Mouse (Mus musculus): ENCODE results near the gene Msx1. TPM values are rescaled to one million over a fixed set of nuclear protein-coding genes. Genes with fewer than 3 reads are reported as not detected.

The Msx1 gene
- polyA plus RNA-seq, 1 experiment from 2014 or later = 73.2 TPM

DNA sequence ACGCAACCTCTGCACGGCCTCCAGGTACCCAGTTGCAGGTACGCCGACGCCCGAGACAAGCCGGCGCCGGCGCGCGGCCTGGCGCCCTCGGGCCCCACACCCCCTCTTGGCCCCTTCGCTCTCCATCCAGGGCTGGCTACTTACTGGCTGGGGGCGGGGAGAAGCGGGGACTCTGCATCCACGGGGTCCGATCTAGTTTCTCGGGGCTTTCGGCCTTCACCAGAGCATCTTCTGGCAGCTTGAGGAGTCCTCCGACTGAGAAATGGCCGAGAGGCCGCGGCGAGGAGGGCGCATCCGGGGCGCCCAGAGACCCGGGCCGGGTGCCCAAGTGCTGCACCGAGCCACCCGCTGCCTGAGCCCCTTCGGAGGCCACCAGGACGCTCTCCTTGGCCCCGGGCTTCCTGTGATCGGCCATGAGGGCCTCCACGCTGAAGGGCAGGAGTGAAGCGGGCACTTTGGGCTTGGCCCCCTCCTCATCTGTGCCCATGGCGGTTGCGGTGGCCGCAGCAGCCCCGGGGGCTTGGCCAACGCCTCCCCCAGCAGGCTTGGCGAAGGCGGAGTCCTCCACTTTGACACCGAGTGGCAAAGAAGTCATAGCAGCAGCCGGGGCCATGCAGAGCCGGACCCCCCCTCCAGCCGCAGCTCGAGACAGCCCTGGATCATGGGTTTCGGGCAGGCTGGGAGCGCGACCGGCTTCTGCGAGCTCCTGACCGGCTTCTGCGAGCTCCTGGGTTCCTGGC is 492 bp downstream of the Msx1 start:
- Histone ChIP-seq H3K27me3 (replicated peaks; ENCODE audit: control insufficient read depth, insufficient read depth, low read length) (peaks cover 82% of the 10 kb centered on the region), H3K4me2 (ENCODE audit: low read depth, low read length) (peak overlapping the region; percentile 78), H3K9me3 (ENCODE audit: control insufficient read depth, low read length) (no peaks in the 10 kb centered on the region), H3K9ac (ENCODE audit: low read depth, low read length) (peak overlapping the region; percentile 92), H3K36me3 (ENCODE audit: control insufficient read depth, insufficient read depth, low read length) (peaks cover 8% of the 10 kb centered on the region; the same call in 1 of the 2 replicates), H3K4me3 (ENCODE audit: low read depth, low read length) (peak overlapping the region; percentile 68), H3K27ac (replicated peaks; ENCODE audit: low read depth, low read length) (peak overlapping the region; percentile 82), H3K4me1 (ENCODE audit: control insufficient read depth, insufficient read depth, low read length) (peaks cover 10% of the 10 kb centered on the region)
- 0 out of 2 replicates have a peak, but pooled peaks have one; percentile 2 for ATAC-seq (ENCODE audit: low read depth)
- no peak for DNase-seq (ENCODE audit: low spot score)
- 1% methylated on average over 22 of the region's 58 CpGs for WGBS

DNA sequence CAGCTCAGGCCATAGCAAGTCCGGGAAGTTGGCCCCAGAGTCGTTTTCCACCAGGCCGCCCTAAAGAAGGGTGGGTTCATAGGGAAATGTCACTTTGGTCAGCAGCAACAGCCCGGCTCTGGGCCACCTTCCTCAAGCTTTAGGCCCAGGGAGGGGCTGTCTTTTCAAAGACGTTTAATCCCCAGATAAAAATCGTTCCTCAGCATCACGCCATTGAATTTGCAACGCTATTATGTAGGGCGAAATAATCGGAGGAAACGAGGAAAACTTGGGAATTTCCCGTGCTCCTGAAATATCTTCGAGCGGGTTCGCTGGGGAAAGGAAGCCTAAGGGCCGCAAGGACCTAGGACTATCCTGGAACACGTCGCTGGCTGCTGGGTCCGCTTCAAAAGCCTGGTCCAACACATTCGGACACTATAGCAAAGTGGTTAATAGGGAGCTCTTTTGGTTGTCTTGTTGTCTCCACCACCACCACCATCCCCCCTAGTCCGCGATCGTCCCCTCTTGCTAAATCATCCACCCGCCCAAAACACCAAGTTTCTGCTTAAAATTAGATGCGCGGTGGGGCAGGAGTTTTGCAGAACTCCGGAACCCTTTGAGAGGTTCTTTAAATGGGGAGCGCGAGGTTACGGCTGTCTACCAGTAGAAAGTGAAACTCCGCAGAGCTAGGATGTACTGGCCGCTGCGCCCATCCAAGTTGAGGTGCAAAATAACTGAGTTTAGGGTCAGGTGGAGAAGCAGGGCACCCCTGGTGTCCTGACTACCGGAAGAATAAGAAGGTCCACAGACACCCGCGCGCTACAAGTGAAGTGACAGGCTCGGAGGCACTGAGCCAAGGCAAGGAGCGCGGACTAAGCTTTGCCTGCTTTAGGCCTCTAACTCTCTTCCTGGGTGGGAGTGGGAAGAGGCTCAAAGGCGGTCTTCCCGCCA is 1.3 kb downstream of the Msx1 start:
- H3K4me2 ChIP-seq (ENCODE audit: low read depth, low read length) = peak overlapping the region; percentile 78
- peak overlapping the region; percentile 68 for H3K4me3 ChIP-seq (ENCODE audit: low read depth, low read length)
- H3K9ac ChIP-seq (ENCODE audit: low read depth, low read length) = peak overlapping the region; percentile 92
- DNase-seq (ENCODE audit: low spot score) (no peak), ATAC-seq (ENCODE audit: low read depth) (no peak)
- H3K9me3 ChIP-seq (ENCODE audit: control insufficient read depth, low read length) = no peaks in the 10 kb centered on the region
- WGBS = 1% methylated on average over 38 of the region's 42 CpGs
- H3K27ac ChIP-seq (replicated peaks; ENCODE audit: low read depth, low read length) = peak overlapping the region; percentile 82
- peaks cover 81% of the 10 kb centered on the region for H3K27me3 ChIP-seq (replicated peaks; ENCODE audit: control insufficient read depth, insufficient read depth, low read length)
- peaks cover 5% of the 10 kb centered on the region for H3K4me1 ChIP-seq (ENCODE audit: control insufficient read depth, insufficient read depth, low read length)
- H3K36me3 ChIP-seq (ENCODE audit: control insufficient read depth, insufficient read depth, low read length) = peaks cover 8% of the 10 kb centered on the region; the same call in 1 of the 2 replicates

DNA sequence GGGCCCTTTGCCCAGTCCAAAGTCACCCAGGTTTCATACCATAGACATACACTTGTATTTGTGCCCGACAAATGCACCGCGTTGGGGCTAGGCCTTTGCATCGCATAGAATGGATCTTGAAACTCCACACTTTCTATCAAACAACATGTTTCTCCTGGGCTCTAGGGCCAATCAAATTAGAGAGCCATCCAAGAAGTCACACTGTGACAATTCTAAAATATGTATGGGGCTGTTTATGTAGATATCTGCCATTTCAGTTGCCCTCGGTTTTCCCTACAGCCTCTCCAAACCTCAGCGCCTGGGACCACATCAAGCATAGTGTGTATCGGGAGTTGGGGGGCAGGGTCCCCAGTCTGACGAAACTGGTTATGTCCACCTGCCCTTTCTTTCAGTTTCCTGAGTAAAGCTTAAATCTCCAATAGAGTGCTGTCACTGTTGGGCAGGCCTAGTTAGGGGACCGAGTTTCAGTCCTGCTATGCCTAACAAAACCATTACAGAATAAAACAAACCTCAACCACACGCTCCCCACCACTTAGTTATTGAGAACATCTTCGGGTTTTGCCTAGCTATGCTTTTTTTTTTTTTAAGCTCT is 2.2 kb downstream of the Msx1 start:
- Histone ChIP-seq H3K27ac (replicated peaks; ENCODE audit: low read depth, low read length) (peak overlapping the region; percentile 82), H3K36me3 (ENCODE audit: control insufficient read depth, insufficient read depth, low read length) (peaks cover 8% of the 10 kb centered on the region; the same call in 1 of the 2 replicates), H3K4me1 (ENCODE audit: control insufficient read depth, insufficient read depth, low read length) (peaks cover 7% of the 10 kb centered on the region), H3K4me3 (ENCODE audit: low read depth, low read length) (peak overlapping the region; percentile 68), H3K9me3 (ENCODE audit: control insufficient read depth, low read length) (no peaks in the 10 kb centered on the region), H3K27me3 (replicated peaks; ENCODE audit: control insufficient read depth, insufficient read depth, low read length) (peaks cover 78% of the 10 kb centered on the region), H3K4me2 (ENCODE audit: low read depth, low read length) (peak overlapping the region; percentile 78), H3K9ac (ENCODE audit: low read depth, low read length) (peak overlapping the region; percentile 92)
- 13% methylated on average over 11 of the region's 11 CpGs for WGBS
- ATAC-seq (ENCODE audit: low read depth) (no peak), DNase-seq (ENCODE audit: low spot score) (no peak)

DNA sequence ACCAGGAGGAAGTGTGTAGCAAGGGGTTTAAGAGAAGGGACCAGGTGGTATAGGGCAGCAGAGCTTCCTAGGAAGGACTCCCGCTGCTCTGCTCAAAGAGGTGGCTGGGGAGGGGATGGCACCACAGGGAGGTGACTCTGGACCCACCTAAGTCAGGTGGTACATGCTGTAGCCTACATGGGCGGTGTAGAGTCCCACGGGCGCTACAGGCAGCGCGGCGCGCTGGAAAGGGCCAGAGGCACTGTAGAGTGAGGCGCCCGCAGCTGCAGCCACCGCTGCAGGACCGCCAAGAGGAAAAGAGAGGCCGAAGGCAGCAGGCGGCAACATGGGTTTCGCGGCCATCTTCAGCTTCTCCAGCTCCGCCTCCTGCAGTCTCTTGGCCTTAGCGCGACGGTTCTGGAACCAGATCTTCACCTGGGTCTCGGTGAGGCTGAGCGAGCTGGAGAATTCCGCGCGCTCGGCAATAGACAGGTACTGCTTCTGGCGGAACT is 3.2 kb downstream of the Msx1 start:
- Histone ChIP-seq H3K27me3 (replicated peaks; ENCODE audit: control insufficient read depth, insufficient read depth, low read length) (peaks cover 79% of the 10 kb centered on the region), H3K4me1 (ENCODE audit: control insufficient read depth, insufficient read depth, low read length) (peaks cover 15% of the 10 kb centered on the region), H3K36me3 (ENCODE audit: control insufficient read depth, insufficient read depth, low read length) (peaks cover 8% of the 10 kb centered on the region; the same call in 1 of the 2 replicates), H3K27ac (replicated peaks; ENCODE audit: low read depth, low read length) (peak overlapping the region; percentile 82), H3K9me3 (ENCODE audit: control insufficient read depth, low read length) (no peaks in the 10 kb centered on the region), H3K4me2 (ENCODE audit: low read depth, low read length) (peak overlapping the region; percentile 78), H3K9ac (ENCODE audit: low read depth, low read length) (peak overlapping the region; percentile 92), H3K4me3 (ENCODE audit: low read depth, low read length) (peak overlapping the region; percentile 68)
- ATAC-seq (ENCODE audit: low read depth) = no peak
- no peak for DNase-seq (ENCODE audit: low spot score)
- WGBS = 2% methylated on average over 21 of the region's 27 CpGs

DNA sequence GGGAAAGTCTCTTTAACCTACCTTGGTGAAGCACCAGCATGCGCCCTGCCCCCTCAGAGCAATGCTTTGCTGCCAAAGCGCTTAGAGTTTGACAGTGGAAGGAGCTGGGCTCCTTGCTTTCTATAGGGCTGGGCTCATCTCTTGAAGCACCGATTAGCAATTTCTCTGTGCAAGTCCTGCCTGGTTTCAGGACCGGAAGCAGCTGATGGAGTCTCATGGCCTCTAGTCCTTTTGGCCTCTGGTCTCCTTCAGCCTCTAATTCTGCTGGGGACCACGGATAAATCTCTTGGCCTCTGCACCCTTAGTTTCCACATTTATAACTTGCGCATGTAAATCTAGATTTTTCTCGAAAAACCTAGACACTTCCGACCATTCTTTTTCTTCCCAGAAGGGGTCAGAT is 3.7 kb downstream of the Msx1 start:
- H3K27me3 ChIP-seq (replicated peaks; ENCODE audit: control insufficient read depth, insufficient read depth, low read length) = peaks cover 79% of the 10 kb centered on the region
- H3K4me2 ChIP-seq (ENCODE audit: low read depth, low read length) = peak overlapping the region; percentile 78
- peak overlapping the region; percentile 92 for H3K9ac ChIP-seq (ENCODE audit: low read depth, low read length)
- DNase-seq (ENCODE audit: low spot score) (no peak), ATAC-seq (ENCODE audit: low read depth) (no peak)
- peaks cover 15% of the 10 kb centered on the region for H3K4me1 ChIP-seq (ENCODE audit: control insufficient read depth, insufficient read depth, low read length)
- peaks cover 8% of the 10 kb centered on the region; the same call in 1 of the 2 replicates for H3K36me3 ChIP-seq (ENCODE audit: control insufficient read depth, insufficient read depth, low read length)
- peak overlapping the region; percentile 82 for H3K27ac ChIP-seq (replicated peaks; ENCODE audit: low read depth, low read length)
- no peaks in the 10 kb centered on the region for H3K9me3 ChIP-seq (ENCODE audit: control insufficient read depth, low read length)
- H3K4me3 ChIP-seq (ENCODE audit: low read depth, low read length) = peak overlapping the region; percentile 68
- 28% methylated on average over 8 of the region's 8 CpGs for WGBS

DNA sequence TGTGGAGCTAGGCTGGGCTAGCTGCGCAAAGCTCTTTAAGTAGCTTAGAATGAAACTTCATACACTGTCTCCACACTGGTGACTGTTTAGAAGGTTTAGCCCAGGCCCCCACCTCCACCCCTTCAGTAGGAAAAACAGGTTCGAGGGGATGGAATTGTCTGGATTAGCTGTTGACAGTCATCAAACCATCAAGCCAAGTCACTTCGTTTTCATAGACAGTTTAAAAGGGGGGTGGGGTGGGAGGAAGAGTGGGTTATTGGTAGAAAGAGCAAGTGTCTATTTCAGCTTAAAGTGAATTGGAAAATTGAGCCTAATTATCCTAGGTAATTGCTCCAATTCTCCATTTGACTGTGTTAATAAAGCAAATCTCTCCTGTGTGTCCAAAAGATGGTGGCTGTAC is 4.4 kb downstream of the Msx1 start:
- Histone ChIP-seq H3K36me3 (ENCODE audit: control insufficient read depth, insufficient read depth, low read length) (peaks cover 8% of the 10 kb centered on the region; the same call in 1 of the 2 replicates), H3K9me3 (ENCODE audit: control insufficient read depth, low read length) (no peaks in the 10 kb centered on the region), H3K4me2 (ENCODE audit: low read depth, low read length) (peak overlapping the region; percentile 78), H3K27ac (replicated peaks; ENCODE audit: low read depth, low read length) (peak overlapping the region; percentile 81), H3K4me3 (ENCODE audit: low read depth, low read length) (peak overlapping the region; percentile 68), H3K4me1 (ENCODE audit: control insufficient read depth, insufficient read depth, low read length) (peaks cover 15% of the 10 kb centered on the region), H3K9ac (ENCODE audit: low read depth, low read length) (peak overlapping the region; percentile 61; the same call in 1 of the 2 replicates), H3K27me3 (replicated peaks; ENCODE audit: control insufficient read depth, insufficient read depth, low read length) (peaks cover 79% of the 10 kb centered on the region)
- ATAC-seq (ENCODE audit: low read depth) (no peak), DNase-seq (ENCODE audit: low spot score) (no peak)
- 15% methylated on average over 3 of the region's 3 CpGs for WGBS

DNA sequence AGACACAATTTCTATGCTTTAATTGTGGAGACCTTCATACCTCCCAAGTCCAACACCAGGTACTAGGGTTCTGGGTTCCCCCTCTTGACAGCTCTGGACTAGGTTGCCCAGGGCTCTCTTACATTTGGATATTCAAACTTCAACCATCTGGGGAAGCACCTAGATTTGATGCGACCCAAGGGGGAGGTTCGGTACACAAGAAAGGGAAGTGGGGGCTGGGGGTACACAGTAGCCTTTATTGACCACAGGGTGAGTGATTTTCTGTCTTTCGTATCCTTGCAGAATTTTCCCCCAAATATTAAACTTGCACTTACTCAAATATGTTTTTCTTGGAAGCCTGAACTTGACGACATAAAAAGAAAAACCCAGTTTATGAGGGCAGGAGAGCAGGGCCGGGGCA is 4.8 kb downstream of the Msx1 start:
- Histone ChIP-seq H3K4me3 (ENCODE audit: low read depth, low read length) (peak overlapping the region; percentile 68), H3K9me3 (ENCODE audit: control insufficient read depth, low read length) (no peaks in the 10 kb centered on the region), H3K27me3 (replicated peaks; ENCODE audit: control insufficient read depth, insufficient read depth, low read length) (peaks cover 78% of the 10 kb centered on the region), H3K4me2 (ENCODE audit: low read depth, low read length) (peak overlapping the region; percentile 78), H3K27ac (replicated peaks; ENCODE audit: low read depth, low read length) (peak overlapping the region; percentile 81), H3K9ac (ENCODE audit: low read depth, low read length) (peak overlapping the region; percentile 61; the same call in 1 of the 2 replicates), H3K36me3 (ENCODE audit: control insufficient read depth, insufficient read depth, low read length) (peaks cover 8% of the 10 kb centered on the region; the same call in 1 of the 2 replicates), H3K4me1 (ENCODE audit: control insufficient read depth, insufficient read depth, low read length) (peaks cover 15% of the 10 kb centered on the region)
- DNase-seq (ENCODE audit: low spot score) (no peak), ATAC-seq (ENCODE audit: low read depth) (no peak)
- 19% methylated on average over 5 of the region's 5 CpGs for WGBS
